Mouse (Mus musculus) stomach, embryonic 15.5 days (tissue): ENCODE measurements at regions not wholly inside any gene's neighbourhood (a gene's known extent, or its start where the extent isn't known, plus 50 kb on each side); places are given as distances from the start of the nearest gene placed in this dataset.

Source experiments
- ATAC-seq: fragments of 200-750 bp; cut with Nextera tagmentation; 2 replicates; pipeline ENCODE4 v1.8.0; 2017; ENCODE audit warnings: low read depth, moderate number of reproducible peaks, moderate TSS enrichment; ENCODE audit not compliant: insufficient read depth, low FRiP score
- H3K27ac ChIP-seq: fragments of 300-500 bp; sonication (generic); 2 replicates; pipeline ENCODE4 v1.5.1; 2015; ENCODE audit warnings: mild to moderate bottlenecking, inconsistent platforms
- H3K27me3 ChIP-seq: fragments of 300-500 bp; sonication (generic); replicated peaks from 2 replicates; pipeline ENCODE4 v1.6.1; 2015; ENCODE audit warnings: inconsistent platforms
- H3K36me3 ChIP-seq: fragments of 300-500 bp; sonication (generic); 2 replicates; pipeline ENCODE4 v1.6.1; 2015; ENCODE audit warnings: inconsistent platforms
- H3K4me1 ChIP-seq: fragments of 300-500 bp; sonication (generic); 2 replicates; pipeline ENCODE4 v1.6.1; 2015; ENCODE audit warnings: inconsistent platforms
- H3K4me2 ChIP-seq: fragments of 300-500 bp; sonication (generic); 2 replicates; pipeline ENCODE4 v1.6.1; 2015; ENCODE audit warnings: mild to moderate bottlenecking, inconsistent platforms
- H3K4me3 ChIP-seq: fragments of 300-500 bp; sonication (generic); replicated peaks from 2 replicates; pipeline ENCODE4 v1.5.1; 2015; ENCODE audit warnings: inconsistent platforms
- H3K9ac ChIP-seq: fragments of 300-500 bp; sonication (generic); 2 replicates; pipeline ENCODE4 v1.6.1; 2015; ENCODE audit warnings: inconsistent platforms
- H3K9me3 ChIP-seq: fragments of 300-500 bp; sonication (generic); 2 replicates; pipeline ENCODE4 v1.6.1; 2016; ENCODE audit warnings: inconsistent platforms
- WGBS: fragments of 180-500 bp; shearing (Covaris S2); methylation state at CpG from one replicate; pipeline ENCODE4 v1.1.7; 2015; 5-methylcytosine and 5-hydroxymethylcytosine counted together

- H3K9me3 ChIP-seq = no peaks in the 10 kb centered on the region
- no peaks in the 10 kb centered on the region for H3K4me1 ChIP-seq
- H3K27ac ChIP-seq = no peak overlapping the region
- WGBS = 66% methylated on average over 2 of the region's 2 CpGs
- H3K4me2 ChIP-seq = no peak overlapping the region
- H3K4me3 ChIP-seq = no peak overlapping the region
- H3K27me3 ChIP-seq = no peaks in the 10 kb centered on the region
- ATAC-seq = peak; percentile 24; the same call in 1 of the 2 replicates
- H3K36me3 ChIP-seq = no peaks in the 10 kb centered on the region
- H3K9ac ChIP-seq = no peak overlapping the region
Measured at GRCm38 (mm10) chr2:27624656-27625366, 51.4 kb upstream of the Rxra start.
